Mouse (Mus musculus): ENCODE data around the gene Otulin. TPM values are rescaled to one million over a fixed set of nuclear protein-coding genes. Genes with fewer than 3 reads are reported as not detected.

Otulin gene
- polyA plus RNA-seq, 1 experiment from 2014 or later: 41.8 TPM

DNA sequence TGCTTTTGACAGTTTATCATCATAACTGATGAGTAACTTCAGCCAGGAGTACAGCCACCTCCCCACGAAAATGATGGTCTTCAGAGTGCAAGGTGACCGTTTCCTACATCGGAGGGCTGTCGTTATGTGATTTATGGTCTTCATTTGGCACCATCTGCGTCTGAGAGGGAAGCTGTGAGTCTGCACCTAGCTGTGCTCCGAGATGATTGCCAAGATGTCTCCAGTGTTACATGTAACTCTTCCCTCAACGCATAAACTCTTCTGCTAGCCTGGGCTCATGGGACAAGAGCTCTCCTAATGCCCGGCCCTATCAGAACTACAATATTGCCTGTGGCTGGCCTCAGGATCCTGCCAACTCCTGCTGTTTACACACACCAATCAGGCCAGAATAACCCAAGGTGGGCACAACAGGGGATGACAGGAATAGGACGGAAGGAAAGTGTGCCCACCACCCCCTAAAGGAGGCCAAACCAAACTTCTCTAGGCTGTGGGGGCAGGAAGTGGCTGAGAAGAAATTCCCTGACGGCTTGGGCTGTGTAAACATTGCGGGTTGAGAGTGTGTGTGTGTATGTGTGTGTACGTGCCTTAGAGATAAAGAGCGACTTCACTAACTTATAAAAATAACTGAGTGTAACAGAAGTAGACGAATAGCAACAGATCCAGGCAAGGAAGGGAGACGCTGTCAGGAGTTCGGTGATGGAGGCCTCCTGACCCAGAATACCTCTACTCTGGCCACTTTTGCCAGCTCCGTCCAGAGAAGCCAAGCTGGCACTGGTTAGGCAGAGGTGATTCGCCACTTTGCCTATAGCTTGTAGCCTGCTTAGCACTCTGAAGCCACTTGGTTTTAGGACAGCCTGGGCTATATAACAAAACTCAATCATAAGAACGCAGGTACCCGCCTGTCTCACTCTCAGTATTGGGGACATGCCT, 126.4 kb downstream of the Otulin start:
- DNase-seq (peak; percentile 66), ATAC-seq (ENCODE audit: insufficient read depth) (peak; percentile 67)
- WGBS: 28% methylated on average over 20 of the region's 20 CpGs
- H3K36me3 ChIP-seq (ENCODE audit: insufficient read depth): no peaks in the 10 kb centered on the region
- no peak overlapping the region for H3K4me3 ChIP-seq (ENCODE audit: low read depth, low read length)
- no peak overlapping the region for H3K27ac ChIP-seq (ENCODE audit: low read depth)
- no peak overlapping the region for H3K9ac ChIP-seq
- no peaks in the 10 kb centered on the region for H3K27me3 ChIP-seq (ENCODE audit: insufficient read depth, low read length)
- TF ChIP-seq CTCF (IDR thresholded peaks at IDR 0.05; ENCODE audit: low read depth): no peak
- H3K4me2 ChIP-seq: no peak overlapping the region
- peaks cover 12% of the 10 kb centered on the region; the same call in 1 of the 2 replicates for H3K4me1 ChIP-seq (ENCODE audit: insufficient read depth)
- no peaks in the 10 kb centered on the region for H3K9me3 ChIP-seq (ENCODE audit: low read depth, low read length)

GRCm38 (mm10) chr15:27503221-27503620, 127.3 kb downstream of the Otulin start:
- Histone ChIP-seq H3K4me1 (ENCODE audit: insufficient read depth) (peaks cover 12% of the 10 kb centered on the region; the same call in 1 of the 2 replicates), H3K36me3 (ENCODE audit: insufficient read depth) (no peaks in the 10 kb centered on the region), H3K9ac (no peak overlapping the region), H3K9me3 (ENCODE audit: low read depth, low read length) (no peaks in the 10 kb centered on the region), H3K27ac (ENCODE audit: low read depth) (no peak overlapping the region), H3K4me3 (ENCODE audit: low read depth, low read length) (no peak overlapping the region), H3K4me2 (no peak overlapping the region), H3K27me3 (ENCODE audit: insufficient read depth, low read length) (no peaks in the 10 kb centered on the region)
- ATAC-seq (ENCODE audit: insufficient read depth) (no peak), DNase-seq (peak; percentile 53)
- TF ChIP-seq CTCF (IDR thresholded peaks at IDR 0.05; ENCODE audit: low read depth): no peak
- 28% methylated on average over 9 of the region's 9 CpGs for WGBS

DNA sequence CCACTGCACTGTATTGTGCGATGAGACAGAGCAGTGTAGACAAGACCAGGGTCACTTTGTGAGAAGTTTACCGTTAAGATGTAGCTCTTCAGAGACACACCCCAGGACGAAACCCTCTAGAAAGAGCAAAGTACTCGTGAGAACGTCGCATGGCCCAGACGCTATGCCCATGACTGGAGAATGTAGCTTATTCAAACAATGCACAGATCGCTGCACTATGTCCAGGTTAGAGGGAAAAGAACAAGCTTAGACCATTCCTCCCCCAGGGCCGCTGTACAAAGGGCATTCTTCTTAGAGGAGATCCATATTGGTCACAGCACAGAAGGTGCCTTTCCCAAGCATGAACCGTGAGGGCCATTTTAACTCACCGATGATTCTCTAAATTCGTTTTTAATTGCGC, 128.2 kb downstream of the Otulin start:
- H3K4me3 ChIP-seq (ENCODE audit: low read depth, low read length): no peak overlapping the region
- H3K9me3 ChIP-seq (ENCODE audit: low read depth, low read length): no peaks in the 10 kb centered on the region
- TF ChIP-seq CTCF (IDR thresholded peaks at IDR 0.05; ENCODE audit: low read depth): no peak
- WGBS: 74% methylated on average over 13 of the region's 13 CpGs
- H3K4me2 ChIP-seq: no peak overlapping the region
- H3K9ac ChIP-seq: no peak overlapping the region
- ATAC-seq (ENCODE audit: insufficient read depth) (no peak), DNase-seq (no peak)
- peaks cover 12% of the 10 kb centered on the region; the same call in 1 of the 2 replicates for H3K4me1 ChIP-seq (ENCODE audit: insufficient read depth)
- H3K27ac ChIP-seq (ENCODE audit: low read depth): no peak overlapping the region
- H3K27me3 ChIP-seq (ENCODE audit: insufficient read depth, low read length): no peaks in the 10 kb centered on the region
- H3K36me3 ChIP-seq (ENCODE audit: insufficient read depth): no peaks in the 10 kb centered on the region

DNA sequence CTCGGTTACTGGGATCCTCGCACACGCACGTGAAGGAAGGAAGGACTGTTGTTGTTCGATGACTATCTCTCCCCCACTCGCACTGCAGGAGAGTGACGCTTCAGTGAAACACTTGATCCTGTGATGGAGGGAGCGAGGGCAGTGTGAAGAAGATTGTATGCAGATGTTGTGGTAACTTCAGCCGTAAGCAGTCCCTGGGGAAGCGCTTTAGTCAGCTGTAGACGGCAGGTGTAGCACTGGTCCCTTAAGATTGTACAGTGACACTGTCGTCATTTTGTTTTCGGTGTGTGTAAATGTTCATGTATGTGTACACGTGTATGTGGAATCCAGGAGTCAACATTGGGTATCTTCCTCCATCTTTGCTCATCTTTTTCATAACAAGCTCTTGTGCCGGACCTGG, 130.1 kb downstream of the Otulin start:
- H3K4me3 ChIP-seq (ENCODE audit: low read depth, low read length): no peak overlapping the region
- peaks cover 12% of the 10 kb centered on the region; the same call in 1 of the 2 replicates for H3K4me1 ChIP-seq (ENCODE audit: insufficient read depth)
- H3K27ac ChIP-seq (ENCODE audit: low read depth): no peak overlapping the region
- TF ChIP-seq CTCF (IDR thresholded peaks at IDR 0.05; ENCODE audit: low read depth): no peak
- no peak overlapping the region for H3K4me2 ChIP-seq
- no peaks in the 10 kb centered on the region for H3K36me3 ChIP-seq (ENCODE audit: insufficient read depth)
- ATAC-seq (ENCODE audit: insufficient read depth) (no peak), DNase-seq (no peak)
- no peaks in the 10 kb centered on the region for H3K27me3 ChIP-seq (ENCODE audit: insufficient read depth, low read length)
- H3K9me3 ChIP-seq (ENCODE audit: low read depth, low read length): no peaks in the 10 kb centered on the region
- 79% methylated on average over 15 of the region's 15 CpGs for WGBS
- H3K9ac ChIP-seq: no peak overlapping the region

DNA sequence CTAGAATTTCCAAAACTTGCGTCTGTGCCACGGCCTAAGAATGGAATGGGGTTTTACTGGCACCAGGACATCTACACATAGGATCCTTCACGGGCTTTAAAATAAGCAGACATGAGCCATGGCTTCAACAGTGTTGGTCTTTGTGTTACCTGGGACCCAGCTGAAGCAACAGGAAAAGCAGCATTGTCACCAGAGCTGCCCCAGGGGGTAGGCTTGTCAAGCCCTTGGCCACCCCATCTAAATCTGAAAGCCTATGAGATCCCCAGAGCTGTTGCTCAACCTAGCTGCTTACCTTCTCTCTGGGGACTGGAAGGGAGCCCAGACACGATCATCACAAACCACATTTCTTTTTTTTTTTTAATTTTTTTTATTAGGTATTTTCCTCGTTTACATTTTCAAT, 132.4 kb downstream of the Otulin start:
- Histone ChIP-seq H3K27ac (ENCODE audit: low read depth) (no peak overlapping the region), H3K4me3 (ENCODE audit: low read depth, low read length) (no peak overlapping the region), H3K9me3 (ENCODE audit: low read depth, low read length) (no peaks in the 10 kb centered on the region), H3K36me3 (ENCODE audit: insufficient read depth) (no peaks in the 10 kb centered on the region), H3K9ac (no peak overlapping the region), H3K27me3 (ENCODE audit: insufficient read depth, low read length) (no peaks in the 10 kb centered on the region), H3K4me2 (no peak overlapping the region), H3K4me1 (ENCODE audit: insufficient read depth) (peaks cover 9% of the 10 kb centered on the region; the same call in 1 of the 2 replicates)
- no peak for ATAC-seq (ENCODE audit: insufficient read depth)
- 84% methylated on average over 5 of the region's 5 CpGs for WGBS
- TF ChIP-seq CTCF (IDR thresholded peaks at IDR 0.05; ENCODE audit: low read depth): no peak
- no peak for DNase-seq

GRCm38 (mm10) chr15:27497300-27497997, 133.0 kb downstream of the Otulin start:
- Histone ChIP-seq H3K9me3 (ENCODE audit: low read depth, low read length) (no peaks in the 10 kb centered on the region), H3K9ac (no peak overlapping the region), H3K4me2 (no peak overlapping the region), H3K36me3 (ENCODE audit: insufficient read depth) (no peaks in the 10 kb centered on the region), H3K27ac (ENCODE audit: low read depth) (no peak overlapping the region; the same call in 1 of the 2 replicates), H3K27me3 (ENCODE audit: insufficient read depth, low read length) (no peaks in the 10 kb centered on the region), H3K4me1 (ENCODE audit: insufficient read depth) (peaks cover 8% of the 10 kb centered on the region; the same call in 1 of the 2 replicates), H3K4me3 (ENCODE audit: low read depth, low read length) (no peak overlapping the region)
- DNase-seq (no peak), ATAC-seq (ENCODE audit: insufficient read depth) (no peak)
- TF ChIP-seq CTCF (IDR thresholded peaks at IDR 0.05; ENCODE audit: low read depth): no peak
- 69% methylated on average over 7 of the region's 7 CpGs for WGBS

Measured in lung, embryonic 14.5 days (tissue).